Mouse (Mus musculus) liver, embryonic 14.5 days (tissue): ENCODE results near the gene RPS10-NUDT3.

ENCODE experiments used
- CTCF ChIP-seq: IDR thresholded peaks from 2 replicates; pipeline ENCODE4 v1.5.1; 2016; ENCODE audit warnings: antibody characterized with exemption, low read depth, control low read depth
- EP300 ChIP-seq: IDR thresholded peaks from 2 replicates; pipeline ENCODE4 v1.6.1; 2016; ENCODE audit warnings: antibody characterized with exemption, low read depth

GRCm38 (mm10) chr17:27634871-27635574 lies at the start of gene RPS10-NUDT3:
- TF ChIP-seq CTCF (no peak), EP300 (peak; percentile 23; the same call in 1 of the 2 replicates)
